Mouse (Mus musculus) myocyte (in vitro differentiated cells): ENCODE measurements around the gene Utf1. TPM values are rescaled to one million over a fixed set of nuclear protein-coding genes. Genes with fewer than 3 reads are reported as not detected.

Experiments
- H3K27me3 ChIP-seq: one replicate; pipeline ENCODE4 v1.6.1; 2011; ENCODE audit not compliant: control insufficient read depth, insufficient read depth, insufficient read length
- H3K36me3 ChIP-seq: one replicate; pipeline ENCODE4 v1.6.1; 2011; ENCODE audit not compliant: control insufficient read depth, insufficient read depth
- H3K4me2 ChIP-seq: one replicate; pipeline ENCODE4 v1.6.1; 2011; ENCODE audit warnings: low read depth, control low read depth
- H3K4me3 ChIP-seq: one replicate; pipeline ENCODE4 v1.5.1; 2011; ENCODE audit warnings: mild to moderate bottlenecking, control low read depth, moderate library complexity
- H3K79me2 ChIP-seq: one replicate; pipeline ENCODE4 v1.6.1; 2011; ENCODE audit not compliant: control insufficient read depth, insufficient read depth
- H3ac ChIP-seq: one replicate; pipeline ENCODE4 v1.6.1; 2011; ENCODE audit not compliant: control insufficient read depth, insufficient read length
- CEBPB ChIP-seq: IDR thresholded peaks from 2 replicates; pipeline ENCODE4 v1.6.1; 2011; ENCODE audit warnings: mild to moderate bottlenecking, moderate library complexity; ENCODE audit not compliant: poor library complexity, insufficient read depth, severe bottlenecking
- E2F4 ChIP-seq: IDR thresholded peaks from one replicate; pipeline ENCODE4 v1.6.1; 2011; ENCODE audit warnings: mild to moderate bottlenecking, control low read depth, moderate library complexity; ENCODE audit not compliant: insufficient read depth
- MAX ChIP-seq: IDR thresholded peaks from one replicate; pipeline ENCODE4 v1.6.1; 2011; ENCODE audit warnings: low read depth, mild to moderate bottlenecking, control low read depth
- MYOD1 ChIP-seq, 3 experiments: IDR thresholded peaks; one replicate each; pipeline ENCODE4 v1.6.1; 2011; ENCODE audit warnings: control low read depth in 2 of 3, low read depth in 2 of 3, mild to moderate bottlenecking in 2 of 3, moderate library complexity in 1 of 3; ENCODE audit not compliant: insufficient read length in 2 of 3, control insufficient read depth in 1 of 3
- MYOG ChIP-seq, 3 experiments: IDR thresholded peaks; one replicate each; pipeline ENCODE4 v1.6.1; 2011; ENCODE audit warnings: control low read depth in 2 of 3, low read depth in 2 of 3, mild to moderate bottlenecking in 2 of 3; ENCODE audit not compliant: insufficient read length in 2 of 3, control insufficient read depth in 1 of 3, insufficient read depth in 1 of 3
- POLR2A ChIP-seq: IDR thresholded peaks from one replicate; pipeline ENCODE4 v1.6.1; 2011; ENCODE audit warnings: low read depth, mild to moderate bottlenecking, control low read depth, moderate library complexity; ENCODE audit not compliant: insufficient read length
- POLR2AphosphoS2 ChIP-seq: IDR thresholded peaks from one replicate; pipeline ENCODE4 v1.6.1; 2011; ENCODE audit warnings: low read depth, control low read depth; ENCODE audit not compliant: insufficient read length
- REST ChIP-seq: IDR thresholded peaks from one replicate; pipeline ENCODE4 v1.6.1; 2011; ENCODE audit warnings: mild to moderate bottlenecking, control low read depth, moderate library complexity; ENCODE audit not compliant: insufficient read depth, insufficient read length
- SRF ChIP-seq: IDR thresholded peaks from one replicate; pipeline ENCODE4 v1.6.1; 2011; ENCODE audit warnings: low read depth; ENCODE audit not compliant: control insufficient read depth, insufficient read length
- TCF12 ChIP-seq: IDR thresholded peaks from one replicate; pipeline ENCODE4 v1.6.1; 2011; ENCODE audit warnings: mild to moderate bottlenecking, control low read depth; ENCODE audit not compliant: poor library complexity, insufficient read depth, severe bottlenecking
- TCF3 ChIP-seq: IDR thresholded peaks from one replicate; pipeline ENCODE4 v1.6.1; 2011; ENCODE audit warnings: low read depth, control low read depth; ENCODE audit not compliant: insufficient read length
- USF1 ChIP-seq: IDR thresholded peaks from one replicate; pipeline ENCODE4 v1.6.1; 2011; ENCODE audit warnings: low read depth, mild to moderate bottlenecking, control low read depth, moderate library complexity
- polyA plus RNA-seq: library from polyadenylated mRNA; unstranded; fragments of >200 nt; fragmentation: generic; extraction: Trizol; gene quantifications from one replicate; pipeline ENCODE4 v1.2.1, GENCODE M21; 2012; ENCODE audit warnings: missing spikeins

The Utf1 gene
- not detected for polyA plus RNA-seq

DNA sequence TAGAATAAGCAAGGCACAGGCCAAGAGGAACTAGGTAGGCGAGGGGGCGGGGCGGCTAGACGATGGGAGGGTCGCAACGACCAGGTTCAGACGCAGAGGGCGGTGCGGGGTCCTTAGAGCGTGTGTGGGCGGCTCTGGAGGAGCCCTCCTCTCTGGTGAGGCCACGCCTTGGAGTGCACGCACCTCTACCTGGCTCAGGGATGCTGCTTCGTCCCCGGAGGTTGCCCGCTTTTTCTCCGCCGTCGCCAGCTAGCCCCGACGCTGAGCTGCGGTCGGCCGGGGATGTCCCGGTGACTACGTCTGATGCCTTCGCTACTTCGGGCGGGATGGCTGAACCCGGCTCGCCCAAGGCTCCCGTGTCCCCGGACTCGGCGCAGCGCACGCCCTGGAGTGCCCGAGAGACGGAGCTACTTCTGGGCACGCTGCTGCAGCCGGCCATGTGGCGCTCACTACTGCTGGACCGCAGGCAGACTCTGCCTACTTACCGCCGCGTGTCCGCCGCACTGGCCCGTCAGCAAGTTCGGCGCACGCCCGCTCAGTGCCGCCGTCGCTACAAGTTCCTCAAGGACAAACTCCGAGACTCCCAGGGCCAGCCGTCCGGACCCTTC, at the start of gene Utf1:
TSS of gene Utf1 (plus strand) at position 116 of the 608 bp plus-strand sequence.
- H3K4me3 ChIP-seq = no peak within 1 kb of the TSS
- TF ChIP-seq MYOD1 (IDR thresholded peaks at IDR 0.05; ENCODE audit: control insufficient read depth in 1 of 3, insufficient read length in 2 of 3, low read depth in 2 of 3) (no peak), SRF (no peak), TCF3 (no peak), CEBPB (no peak), POLR2AphosphoS2 (no peak), E2F4 (no peak), REST (no peak), MAX (no peak), MYOG (IDR thresholded peaks at IDR 0.05; ENCODE audit: control insufficient read depth in 1 of 3, insufficient read depth in 1 of 3, insufficient read length in 2 of 3, low read depth in 2 of 3) (no peak), POLR2A (no peak), USF1 (no peak), TCF12 (no peak)
- no peaks in the 10 kb centered on the region for H3K36me3 ChIP-seq
- no peaks in the 10 kb centered on the region for H3K79me2 ChIP-seq
- no peak within 1 kb of the TSS for H3K4me2 ChIP-seq
- H3K27me3 ChIP-seq = no peaks in the 10 kb centered on the region
- no peak within 1 kb of the TSS for H3ac ChIP-seq

DNA sequence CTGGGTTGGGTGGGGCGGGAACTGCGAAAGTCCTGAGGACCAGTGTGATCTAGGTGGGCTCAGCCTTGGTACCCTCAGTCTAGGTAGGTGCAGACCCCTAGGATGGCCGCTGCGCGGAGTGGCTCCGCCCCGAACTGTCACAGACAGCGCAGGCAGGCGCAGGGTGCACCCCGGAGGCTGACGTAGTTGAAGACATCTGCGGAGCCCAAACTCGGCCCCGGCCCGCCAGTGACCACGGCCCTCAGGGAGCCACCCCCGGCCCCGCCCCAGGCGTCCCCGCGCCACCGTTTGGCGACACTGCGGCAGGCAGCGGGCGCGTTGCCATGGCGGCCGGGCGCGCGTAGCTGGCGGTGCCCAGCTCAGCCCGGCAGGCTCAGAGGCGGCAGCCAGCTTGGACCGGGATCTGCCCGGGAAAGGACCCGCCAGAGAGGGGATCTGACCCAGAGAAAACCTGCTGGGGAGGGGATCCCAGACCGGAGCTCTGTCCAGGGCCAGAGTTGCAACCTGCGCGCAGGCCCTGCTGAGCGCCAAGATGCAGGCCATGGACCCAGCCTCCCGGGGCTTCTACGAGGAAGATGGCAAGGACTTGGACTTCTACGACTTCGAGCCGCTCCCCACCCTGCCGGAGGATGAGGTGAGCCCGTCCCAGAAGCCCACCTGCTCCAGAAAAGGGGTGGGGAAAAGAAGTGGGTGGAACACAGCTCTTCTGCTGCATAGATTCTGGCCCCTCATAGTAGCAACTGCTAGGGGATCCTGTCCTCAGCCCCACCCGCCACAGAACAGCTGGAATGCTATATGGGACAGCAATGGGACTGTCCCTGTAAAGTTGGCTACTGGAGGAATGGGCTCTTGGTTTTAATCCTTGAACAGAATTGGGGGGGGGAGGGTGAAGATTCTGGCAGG, 48.7 kb upstream of the Utf1 start, which contains the start of gene Kndc1:
TSS of gene Kndc1 (plus strand) at position 42 of the 903 bp plus-strand sequence.
- no peak for TF ChIP-seq E2F4
- no peak for TF ChIP-seq POLR2A
- TF ChIP-seq USF1 = no peak
- no peak for TF ChIP-seq MAX
- TF ChIP-seq TCF3 = no peak
- no peak for TF ChIP-seq TCF12
- no peak for TF ChIP-seq MYOG (IDR thresholded peaks at IDR 0.05; ENCODE audit: control insufficient read depth in 1 of 3, insufficient read depth in 1 of 3, insufficient read length in 2 of 3, low read depth in 2 of 3)
- TF ChIP-seq SRF = no peak
- no peak for TF ChIP-seq MYOD1 (IDR thresholded peaks at IDR 0.05; ENCODE audit: control insufficient read depth in 1 of 3, insufficient read length in 2 of 3, low read depth in 2 of 3)
- no peak for TF ChIP-seq REST
- TF ChIP-seq CEBPB = no peak

DNA sequence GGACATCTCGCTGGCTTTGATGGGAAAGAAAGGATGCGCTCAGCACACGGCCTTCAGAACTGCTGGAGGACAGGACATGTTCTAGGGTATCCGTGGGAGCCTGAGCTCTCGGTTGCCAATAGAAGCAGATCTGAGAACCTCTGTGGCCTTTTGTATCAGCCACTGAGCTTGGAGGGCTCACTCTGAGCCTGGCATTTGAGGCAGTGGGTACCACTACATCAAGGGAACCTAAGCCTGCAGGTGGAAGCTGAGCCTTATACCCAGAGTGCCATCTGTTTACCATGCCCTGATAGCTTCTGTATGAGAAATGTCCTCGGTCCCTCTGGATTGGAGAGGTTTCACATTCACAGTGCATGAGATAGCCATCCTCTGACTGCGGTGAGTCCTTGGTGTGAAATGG, 47.3 kb upstream of the Utf1 start:
- Histone ChIP-seq H3K4me2 (no peak overlapping the region), H3K36me3 (no peaks in the 10 kb centered on the region), H3K79me2 (no peaks in the 10 kb centered on the region), H3K27me3 (peaks cover 75% of the 10 kb centered on the region), H3ac (no peak overlapping the region), H3K4me3 (no peak overlapping the region)
- TF ChIP-seq POLR2AphosphoS2 = no peak
- TF ChIP-seq POLR2A = no peak
- TF ChIP-seq MYOG (IDR thresholded peaks at IDR 0.05; ENCODE audit: control insufficient read depth in 1 of 3, insufficient read depth in 1 of 3, insufficient read length in 2 of 3, low read depth in 2 of 3) = no peak
- no peak for TF ChIP-seq E2F4
- TF ChIP-seq TCF12 = no peak
- TF ChIP-seq REST = no peak
- no peak for TF ChIP-seq SRF

More for the DNA sequence above, 48.7 kb upstream of the Utf1 start, which contains the start of gene Kndc1:
- Histone ChIP-seq H3K4me3 (no peak within 1 kb of the TSS), H3K27me3 (peaks cover 63% of the 10 kb centered on the region), H3K79me2 (no peaks in the 10 kb centered on the region), H3ac (no peak within 1 kb of the TSS), H3K36me3 (no peaks in the 10 kb centered on the region), H3K4me2 (no peak within 1 kb of the TSS)

DNA sequence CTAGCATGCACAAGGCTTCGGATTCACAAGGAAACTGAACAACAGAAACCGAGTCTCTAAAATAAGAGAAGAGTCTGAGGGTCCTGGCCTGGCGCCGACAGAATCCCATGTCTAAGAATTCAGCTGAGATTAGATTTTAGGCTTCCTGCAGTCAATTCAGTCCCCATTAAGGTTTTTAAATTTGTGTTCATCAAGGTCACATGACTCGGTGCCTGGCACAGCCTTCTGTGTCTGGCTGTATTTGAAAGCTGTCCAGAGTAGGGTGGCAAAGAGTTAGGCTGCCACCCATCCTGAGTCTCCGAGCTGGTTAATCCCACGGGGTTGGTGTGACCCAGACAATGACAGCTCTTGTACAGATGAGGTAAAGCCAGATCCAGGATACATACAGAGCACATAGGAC, 46.8 kb upstream of the Utf1 start:
- H3K4me3 ChIP-seq = no peak overlapping the region
- H3K79me2 ChIP-seq = no peaks in the 10 kb centered on the region
- no peaks in the 10 kb centered on the region for H3K36me3 ChIP-seq
- peaks cover 77% of the 10 kb centered on the region for H3K27me3 ChIP-seq
- H3ac ChIP-seq = no peak overlapping the region
- no peak for TF ChIP-seq MYOD1 (IDR thresholded peaks at IDR 0.05; ENCODE audit: control insufficient read depth in 1 of 3, insufficient read length in 2 of 3, low read depth in 2 of 3)
- no peak for TF ChIP-seq POLR2A
- no peak for TF ChIP-seq TCF12
- TF ChIP-seq POLR2AphosphoS2 = no peak
- no peak for TF ChIP-seq MYOG (IDR thresholded peaks at IDR 0.05; ENCODE audit: control insufficient read depth in 1 of 3, insufficient read depth in 1 of 3, insufficient read length in 2 of 3, low read depth in 2 of 3)
- TF ChIP-seq USF1 = no peak
- TF ChIP-seq SRF = no peak
- TF ChIP-seq REST = no peak
- no peak for TF ChIP-seq TCF3
- no peak for TF ChIP-seq CEBPB
- TF ChIP-seq E2F4 = no peak
- TF ChIP-seq MAX = no peak
- H3K4me2 ChIP-seq = no peak overlapping the region
